Mouse (Mus musculus): ENCODE measurements at regions not wholly inside any gene's neighbourhood (a gene's known extent, or its start where the extent isn't known, plus 50 kb on each side); places are given as distances from the start of the nearest gene placed in this dataset.

DNA sequence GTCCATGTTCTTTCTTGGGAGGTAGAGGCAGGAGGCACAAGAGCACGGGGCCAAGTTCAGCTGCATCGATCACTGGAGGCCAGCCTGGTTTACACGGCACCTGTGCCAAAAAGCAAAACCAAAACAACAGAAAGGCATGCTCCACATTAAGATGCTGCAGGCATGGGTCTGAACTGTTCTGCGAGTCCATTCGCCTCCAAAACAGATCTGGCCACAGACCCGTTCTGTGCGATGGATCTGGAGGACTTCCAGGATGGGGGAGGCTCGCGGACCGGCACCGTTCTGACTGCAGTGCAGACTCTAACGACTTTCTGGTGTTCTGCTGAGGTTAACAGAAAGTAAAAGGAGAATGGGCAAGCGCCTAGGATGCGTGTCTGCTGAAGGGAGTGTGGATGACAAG lies 52.3 kb downstream of the A230072I06Rik start:
- Histone ChIP-seq H3K36me3 (ENCODE audit: control insufficient read depth, insufficient read depth, low read length) (no peaks in the 10 kb centered on the region), H3K4me1 (replicated peaks; ENCODE audit: control insufficient read depth, insufficient read depth, low read length) (no peaks in the 10 kb centered on the region), H3K27ac (ENCODE audit: low read length) (no peak overlapping the region), H3K4me2 (ENCODE audit: low read depth, low read length) (no peak overlapping the region), H3K27me3 (ENCODE audit: control insufficient read depth, insufficient read depth, low read depth, low read length) (peaks cover 3% of the 10 kb centered on the region), H3K9ac (ENCODE audit: low read length) (no peak overlapping the region), H3K9me3 (ENCODE audit: control insufficient read depth, low read length) (no peaks in the 10 kb centered on the region), H3K4me3 (ENCODE audit: low read length) (no peak overlapping the region)
- 51% methylated on average over 14 of the region's 14 CpGs for WGBS
- peak; percentile 47; the same call in 1 of the 2 replicates for ATAC-seq (ENCODE audit: low read depth)

GRCm38 (mm10) chr8:12331652-12332051 lies 53.0 kb downstream of the A230072I06Rik start:
- peaks cover 2% of the 10 kb centered on the region; the same call in 1 of the 2 replicates for H3K27me3 ChIP-seq (ENCODE audit: control insufficient read depth, insufficient read depth, low read depth, low read length)
- no peak overlapping the region for H3K27ac ChIP-seq (ENCODE audit: low read length)
- ATAC-seq (ENCODE audit: low read depth): no peak
- no peaks in the 10 kb centered on the region for H3K4me1 ChIP-seq (replicated peaks; ENCODE audit: control insufficient read depth, insufficient read depth, low read length)
- WGBS: 74% methylated on average over 7 of the region's 7 CpGs
- no peak overlapping the region for H3K9ac ChIP-seq (ENCODE audit: low read length)
- H3K4me3 ChIP-seq (ENCODE audit: low read length): no peak overlapping the region
- no peak overlapping the region for H3K4me2 ChIP-seq (ENCODE audit: low read depth, low read length)
- no peaks in the 10 kb centered on the region for H3K9me3 ChIP-seq (ENCODE audit: control insufficient read depth, low read length)
- no peaks in the 10 kb centered on the region for H3K36me3 ChIP-seq (ENCODE audit: control insufficient read depth, insufficient read depth, low read length)

DNA sequence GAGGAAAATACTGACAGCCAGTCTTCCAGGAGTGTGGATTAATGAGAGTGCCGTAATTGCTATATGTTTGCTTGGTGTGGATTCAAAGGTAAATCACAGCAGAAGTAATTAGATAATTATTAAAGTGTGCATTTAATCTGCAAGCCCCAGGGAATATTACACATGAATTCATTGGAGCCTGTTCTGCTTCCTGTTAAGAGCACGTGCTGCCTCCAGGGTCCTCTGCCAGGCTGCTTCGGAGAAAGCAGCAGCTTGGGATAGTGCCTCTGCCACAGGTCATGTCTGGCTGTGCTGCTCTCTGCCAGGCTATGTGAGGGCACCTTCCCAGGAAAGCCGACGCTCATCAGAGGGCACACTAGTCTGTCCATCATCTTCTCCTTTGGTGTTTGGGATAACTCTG lies 55.5 kb downstream of the A230072I06Rik start:
- Histone ChIP-seq H3K36me3 (ENCODE audit: control insufficient read depth, insufficient read depth, low read length) (no peaks in the 10 kb centered on the region), H3K4me3 (ENCODE audit: low read length) (no peak overlapping the region), H3K27me3 (ENCODE audit: control insufficient read depth, insufficient read depth, low read depth, low read length) (no peaks in the 10 kb centered on the region), H3K4me1 (replicated peaks; ENCODE audit: control insufficient read depth, insufficient read depth, low read length) (no peaks in the 10 kb centered on the region), H3K9me3 (ENCODE audit: control insufficient read depth, low read length) (no peaks in the 10 kb centered on the region), H3K9ac (ENCODE audit: low read length) (no peak overlapping the region), H3K27ac (ENCODE audit: low read length) (no peak overlapping the region), H3K4me2 (ENCODE audit: low read depth, low read length) (no peak overlapping the region)
- no peak for ATAC-seq (ENCODE audit: low read depth)
- 58% methylated on average over 5 of the region's 5 CpGs for WGBS

- Histone ChIP-seq H3K4me2 (ENCODE audit: low read depth, low read length) (no peak overlapping the region), H3K4me3 (ENCODE audit: low read length) (no peak overlapping the region), H3K9ac (ENCODE audit: low read length) (no peak overlapping the region), H3K27me3 (ENCODE audit: control insufficient read depth, insufficient read depth, low read depth, low read length) (no peaks in the 10 kb centered on the region), H3K27ac (ENCODE audit: low read length) (no peak overlapping the region), H3K36me3 (ENCODE audit: control insufficient read depth, insufficient read depth, low read length) (no peaks in the 10 kb centered on the region), H3K9me3 (ENCODE audit: control insufficient read depth, low read length) (no peaks in the 10 kb centered on the region), H3K4me1 (replicated peaks; ENCODE audit: control insufficient read depth, insufficient read depth, low read length) (no peaks in the 10 kb centered on the region)
- no peak for ATAC-seq (ENCODE audit: low read depth)
- WGBS: 50% methylated on average over 7 of the region's 7 CpGs
Observed at GRCm38 (mm10) chr8:12334605-12335004, 56.0 kb downstream of the A230072I06Rik start.

DNA sequence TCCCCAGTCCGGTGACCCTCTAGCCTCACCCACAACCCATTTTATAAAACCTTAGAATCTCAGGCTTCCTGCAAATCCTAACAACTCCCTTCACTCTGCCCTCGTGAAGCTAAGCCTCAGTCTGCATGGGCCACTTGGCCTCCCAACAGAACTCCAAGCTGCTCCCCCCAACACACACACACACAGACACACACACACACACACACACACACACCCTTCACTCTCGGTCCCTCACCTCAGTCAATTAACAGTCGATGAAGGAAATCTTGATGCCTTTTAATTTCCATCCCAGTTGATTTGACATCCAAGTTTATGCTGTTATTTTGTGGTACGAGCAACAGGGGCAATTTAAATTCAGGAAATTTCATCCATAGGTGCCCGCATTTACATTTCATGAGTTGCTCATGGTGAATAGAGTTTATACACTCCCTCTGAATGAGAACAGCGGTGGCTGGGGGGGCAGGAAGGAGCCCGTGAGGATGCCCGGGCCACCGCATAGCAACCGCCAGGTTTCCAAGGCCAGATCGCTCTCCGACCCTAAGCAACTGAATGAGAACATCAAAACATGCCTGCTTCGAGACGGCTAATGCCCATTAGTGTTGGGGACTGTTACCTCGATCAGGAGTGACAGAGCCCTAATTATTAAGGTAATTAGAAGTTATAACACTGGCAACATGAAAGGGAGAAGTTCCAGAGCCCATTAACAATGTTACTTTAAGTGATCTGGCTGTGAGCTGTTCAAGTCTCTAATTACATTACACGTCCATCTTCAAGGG lies 55.8 kb upstream of the Sox1 start:
- no peak overlapping the region for H3K27ac ChIP-seq (ENCODE audit: low read length)
- H3K4me2 ChIP-seq (ENCODE audit: low read depth, low read length): no peak overlapping the region
- 71% methylated on average over 17 of the region's 17 CpGs for WGBS
- no peaks in the 10 kb centered on the region for H3K36me3 ChIP-seq (ENCODE audit: control insufficient read depth, insufficient read depth, low read length)
- no peak for ATAC-seq (ENCODE audit: low read depth)
- no peaks in the 10 kb centered on the region for H3K4me1 ChIP-seq (replicated peaks; ENCODE audit: control insufficient read depth, insufficient read depth, low read length)
- H3K9ac ChIP-seq (ENCODE audit: low read length): no peak overlapping the region
- no peak overlapping the region for H3K4me3 ChIP-seq (ENCODE audit: low read length)
- no peaks in the 10 kb centered on the region for H3K27me3 ChIP-seq (ENCODE audit: control insufficient read depth, insufficient read depth, low read depth, low read length)
- H3K9me3 ChIP-seq (ENCODE audit: control insufficient read depth, low read length): no peaks in the 10 kb centered on the region

DNA sequence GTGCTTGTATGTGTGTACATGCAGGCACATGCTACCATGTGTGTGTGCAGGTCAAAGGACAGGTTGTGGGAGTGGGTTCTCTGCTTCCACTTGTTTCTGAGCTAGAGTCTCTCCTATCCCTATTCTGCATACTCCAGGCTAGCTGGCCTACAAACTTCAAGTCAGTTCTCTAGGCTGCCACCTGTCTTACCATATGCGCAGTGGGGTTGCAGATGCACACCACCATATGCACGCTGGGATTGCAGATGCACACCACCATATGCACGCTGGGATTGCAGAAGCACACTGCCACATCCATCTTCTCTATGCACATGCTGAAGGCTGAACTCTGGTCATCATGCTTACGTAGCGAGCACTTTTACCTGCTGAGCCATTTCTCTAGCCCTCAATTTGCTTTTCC lies 54.1 kb upstream of the Sox1 start:
- ATAC-seq (ENCODE audit: low read depth): no peak
- Histone ChIP-seq H3K9me3 (ENCODE audit: control insufficient read depth, low read length) (no peaks in the 10 kb centered on the region), H3K4me3 (ENCODE audit: low read length) (no peak overlapping the region), H3K4me1 (replicated peaks; ENCODE audit: control insufficient read depth, insufficient read depth, low read length) (no peaks in the 10 kb centered on the region), H3K9ac (ENCODE audit: low read length) (no peak overlapping the region), H3K27me3 (ENCODE audit: control insufficient read depth, insufficient read depth, low read depth, low read length) (no peaks in the 10 kb centered on the region), H3K36me3 (ENCODE audit: control insufficient read depth, insufficient read depth, low read length) (no peaks in the 10 kb centered on the region), H3K4me2 (ENCODE audit: low read depth, low read length) (no peak overlapping the region), H3K27ac (ENCODE audit: low read length) (no peak overlapping the region)
- WGBS: 90% methylated on average over 5 of the region's 5 CpGs
